Mouse (Mus musculus): ENCODE data around the gene Rora. TPM values are rescaled to one million over a fixed set of nuclear protein-coding genes. Genes with fewer than 3 reads are reported as not detected.

The Rora gene
- polyA plus RNA-seq, 1 experiment, result 4.5 TPM

- Histone ChIP-seq H3K4me1 (ENCODE audit: control insufficient read depth, insufficient read depth, insufficient read length, low read length) (no peaks in the 10 kb centered on the region), H3K27ac (ENCODE audit: insufficient read depth, low read depth, low read length) (no peak overlapping the region), H3K36me3 (ENCODE audit: control insufficient read depth, insufficient read depth, low read length) (no peaks in the 10 kb centered on the region), H3K4me3 (ENCODE audit: low read depth, low read length) (no peak overlapping the region), H3K27me3 (ENCODE audit: control insufficient read depth, insufficient read depth, low read length) (no peaks in the 10 kb centered on the region)
- TF ChIP-seq POLR2A (IDR thresholded peaks at IDR 0.05; ENCODE audit: low read depth, low read length) (no peak), CTCF (IDR thresholded peaks at IDR 0.05; ENCODE audit: extremely low read depth, insufficient read length, insufficient replicate concordance, low read depth, low read length) (no peak)
- WGBS, result 74% methylated on average over 7 of the region's 7 CpGs
These were observed 381.9 kb downstream of the Rora start for GRCm38 (mm10) chr9:69035456-69035855.

- no peaks in the 10 kb centered on the region for H3K27me3 ChIP-seq (ENCODE audit: control insufficient read depth, insufficient read depth, low read length)
- TF ChIP-seq CTCF (IDR thresholded peaks at IDR 0.05; ENCODE audit: extremely low read depth, insufficient read length, insufficient replicate concordance, low read depth, low read length) (no peak), POLR2A (IDR thresholded peaks at IDR 0.05; ENCODE audit: low read depth, low read length) (no peak)
- no peaks in the 10 kb centered on the region for H3K4me1 ChIP-seq (ENCODE audit: control insufficient read depth, insufficient read depth, insufficient read length, low read length)
- no peaks in the 10 kb centered on the region for H3K36me3 ChIP-seq (ENCODE audit: control insufficient read depth, insufficient read depth, low read length)
- H3K27ac ChIP-seq (ENCODE audit: insufficient read depth, low read depth, low read length), result no peak overlapping the region
- 53% methylated on average over 3 of the region's 3 CpGs for WGBS
- no peak overlapping the region for H3K4me3 ChIP-seq (ENCODE audit: low read depth, low read length)
These were observed 382.7 kb downstream of the Rora start for GRCm38 (mm10) chr9:69036296-69036695.

DNA sequence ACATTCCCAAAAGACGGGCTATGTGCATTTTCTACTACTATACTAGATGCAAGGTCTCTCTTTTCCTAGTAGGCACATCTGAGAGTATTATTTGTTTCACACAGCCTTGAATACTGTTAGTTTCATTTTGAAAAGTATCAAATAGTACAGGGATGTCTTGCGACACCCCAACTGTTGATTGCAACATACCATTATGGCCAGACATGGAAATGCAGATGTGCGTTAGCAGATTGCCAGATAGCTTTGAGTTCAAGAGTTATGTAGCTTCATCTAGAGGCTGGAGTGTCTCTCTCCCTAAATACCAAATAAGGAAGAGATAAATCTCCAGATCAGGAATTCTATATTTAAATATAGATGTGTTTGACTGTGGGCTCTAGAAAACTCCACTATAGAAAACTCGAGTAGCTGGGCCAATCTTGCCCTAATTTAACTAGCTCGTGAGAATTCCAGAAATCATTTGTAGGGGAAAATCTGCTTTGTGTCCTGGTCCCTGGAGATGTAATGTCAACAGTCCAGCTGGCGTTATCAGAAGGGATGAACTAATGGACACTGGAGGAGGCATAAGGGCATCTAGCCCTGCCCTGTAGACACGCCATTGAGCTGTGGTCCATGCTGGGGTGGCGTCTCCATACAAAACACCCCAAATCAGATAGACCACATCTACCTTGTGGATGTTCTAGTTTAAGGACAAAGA lies 390.5 kb downstream of the Rora start:
- Histone ChIP-seq H3K27ac (ENCODE audit: insufficient read depth, low read depth, low read length) (peak overlapping the region; percentile 17; the same call in 1 of the 2 replicates), H3K4me3 (ENCODE audit: low read depth, low read length) (no peak overlapping the region), H3K27me3 (ENCODE audit: control insufficient read depth, insufficient read depth, low read length) (no peaks in the 10 kb centered on the region), H3K4me1 (ENCODE audit: control insufficient read depth, insufficient read depth, insufficient read length, low read length) (no peaks in the 10 kb centered on the region), H3K36me3 (ENCODE audit: control insufficient read depth, insufficient read depth, low read length) (no peaks in the 10 kb centered on the region)
- WGBS, result 80% methylated on average over 8 of the region's 8 CpGs
- no peak for TF ChIP-seq POLR2A (IDR thresholded peaks at IDR 0.05; ENCODE audit: low read depth, low read length)
- TF ChIP-seq CTCF (IDR thresholded peaks at IDR 0.05; ENCODE audit: extremely low read depth, insufficient read length, insufficient replicate concordance, low read depth, low read length), result no peak

- H3K4me3 ChIP-seq (ENCODE audit: low read depth, low read length), result no peak overlapping the region
- peak overlapping the region; percentile 17; the same call in 1 of the 2 replicates for H3K27ac ChIP-seq (ENCODE audit: insufficient read depth, low read depth, low read length)
- WGBS, result 82% methylated on average over 7 of the region's 7 CpGs
- no peaks in the 10 kb centered on the region for H3K4me1 ChIP-seq (ENCODE audit: control insufficient read depth, insufficient read depth, insufficient read length, low read length)
- no peaks in the 10 kb centered on the region for H3K36me3 ChIP-seq (ENCODE audit: control insufficient read depth, insufficient read depth, low read length)
- TF ChIP-seq POLR2A (IDR thresholded peaks at IDR 0.05; ENCODE audit: low read depth, low read length) (no peak), CTCF (IDR thresholded peaks at IDR 0.05; ENCODE audit: extremely low read depth, insufficient read length, insufficient replicate concordance, low read depth, low read length) (no peak)
- no peaks in the 10 kb centered on the region for H3K27me3 ChIP-seq (ENCODE audit: control insufficient read depth, insufficient read depth, low read length)
These were observed 391.1 kb downstream of the Rora start for GRCm38 (mm10) chr9:69044614-69045133.

DNA sequence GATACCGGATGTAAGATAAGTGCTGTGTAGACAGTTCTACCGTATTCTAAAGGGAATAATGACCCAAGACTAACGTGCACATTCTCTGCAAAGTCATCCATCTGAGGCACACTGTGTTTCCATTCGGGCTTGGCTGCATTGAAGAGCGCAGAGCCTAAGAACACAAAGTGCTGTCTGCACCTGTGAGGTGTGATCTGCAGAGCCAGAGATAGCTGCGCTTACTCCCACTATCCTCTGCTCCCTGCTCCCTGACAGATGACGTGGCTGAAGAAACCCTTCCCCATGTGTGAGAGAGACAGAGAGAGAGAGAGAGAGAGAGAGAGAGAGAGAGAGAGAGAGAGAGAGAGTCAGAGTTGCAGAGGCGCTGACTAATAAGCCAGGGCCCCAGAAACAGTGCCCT lies 392.3 kb downstream of the Rora start:
- WGBS, result 87% methylated on average over 8 of the region's 8 CpGs
- TF ChIP-seq POLR2A (IDR thresholded peaks at IDR 0.05; ENCODE audit: low read depth, low read length), result no peak
- TF ChIP-seq CTCF (IDR thresholded peaks at IDR 0.05; ENCODE audit: extremely low read depth, insufficient read length, insufficient replicate concordance, low read depth, low read length), result no peak
- no peaks in the 10 kb centered on the region for H3K27me3 ChIP-seq (ENCODE audit: control insufficient read depth, insufficient read depth, low read length)

DNA sequence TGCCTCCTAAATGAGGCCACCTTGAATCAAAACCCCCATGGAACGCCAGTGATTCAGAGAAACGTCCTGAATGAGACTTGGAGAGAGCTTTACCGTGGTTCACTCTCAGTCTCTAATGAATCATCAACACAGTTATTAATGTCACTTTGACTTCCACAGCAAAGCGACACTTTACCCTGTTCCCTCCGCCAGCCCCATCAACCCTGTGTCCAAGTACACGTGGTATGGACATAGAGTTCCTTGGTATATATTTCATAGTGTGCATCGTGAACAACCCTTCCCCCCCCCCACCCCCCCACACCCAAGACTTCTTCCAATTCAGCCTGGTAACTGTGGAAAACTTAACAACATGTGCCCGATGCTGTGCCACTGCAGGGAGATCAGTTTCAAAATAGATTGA lies 397.3 kb downstream of the Rora start:
- Histone ChIP-seq H3K36me3 (ENCODE audit: control insufficient read depth, insufficient read depth, low read length) (no peaks in the 10 kb centered on the region), H3K4me1 (ENCODE audit: control insufficient read depth, insufficient read depth, insufficient read length, low read length) (no peaks in the 10 kb centered on the region), H3K4me3 (ENCODE audit: low read depth, low read length) (no peak overlapping the region), H3K27me3 (ENCODE audit: control insufficient read depth, insufficient read depth, low read length) (no peaks in the 10 kb centered on the region), H3K27ac (ENCODE audit: insufficient read depth, low read depth, low read length) (no peak overlapping the region)
- TF ChIP-seq CTCF (IDR thresholded peaks at IDR 0.05; ENCODE audit: extremely low read depth, insufficient read length, insufficient replicate concordance, low read depth, low read length) (no peak), POLR2A (IDR thresholded peaks at IDR 0.05; ENCODE audit: low read depth, low read length) (no peak)
- WGBS, result 72% methylated on average over 8 of the region's 8 CpGs

More for the DNA sequence above, 392.3 kb downstream of the Rora start:
- no peak overlapping the region for H3K27ac ChIP-seq (ENCODE audit: insufficient read depth, low read depth, low read length)
- no peaks in the 10 kb centered on the region for H3K36me3 ChIP-seq (ENCODE audit: control insufficient read depth, insufficient read depth, low read length)
- no peak overlapping the region for H3K4me3 ChIP-seq (ENCODE audit: low read depth, low read length)
- H3K4me1 ChIP-seq (ENCODE audit: control insufficient read depth, insufficient read depth, insufficient read length, low read length), result no peaks in the 10 kb centered on the region

DNA sequence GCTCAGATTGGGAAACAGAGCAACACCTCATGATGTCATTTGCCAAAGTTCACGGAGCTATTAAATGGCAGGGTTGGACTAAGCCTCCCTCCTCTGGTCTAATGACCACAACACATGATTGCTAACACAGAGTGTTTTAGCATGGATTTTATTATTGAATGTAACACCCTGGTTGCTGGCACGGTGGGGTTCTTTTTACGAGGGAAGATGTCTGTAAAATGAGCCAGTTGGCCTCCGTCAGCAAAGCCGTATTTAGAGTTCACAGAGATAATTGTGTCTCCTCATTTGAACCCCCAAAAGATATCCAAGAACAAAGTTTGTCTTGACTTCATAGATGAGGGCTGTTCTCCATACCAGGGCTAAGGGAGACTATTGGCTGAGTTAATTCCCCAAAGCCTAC lies 398.3 kb downstream of the Rora start:
- Histone ChIP-seq H3K36me3 (ENCODE audit: control insufficient read depth, insufficient read depth, low read length) (no peaks in the 10 kb centered on the region), H3K27me3 (ENCODE audit: control insufficient read depth, insufficient read depth, low read length) (no peaks in the 10 kb centered on the region), H3K4me3 (ENCODE audit: low read depth, low read length) (no peak overlapping the region), H3K27ac (ENCODE audit: insufficient read depth, low read depth, low read length) (no peak overlapping the region), H3K4me1 (ENCODE audit: control insufficient read depth, insufficient read depth, insufficient read length, low read length) (no peaks in the 10 kb centered on the region)
- 82% methylated on average over 5 of the region's 5 CpGs for WGBS
- TF ChIP-seq CTCF (IDR thresholded peaks at IDR 0.05; ENCODE audit: extremely low read depth, insufficient read length, insufficient replicate concordance, low read depth, low read length) (no peak), POLR2A (IDR thresholded peaks at IDR 0.05; ENCODE audit: low read depth, low read length) (no peak)
